Mouse (Mus musculus) olfactory bulb, adult 2 months (tissue): ENCODE data around the gene Hadh.

ENCODE experiments used
- CTCF ChIP-seq: fragments of 200-500 bp; IDR thresholded peaks from 2 replicates; pipeline ENCODE4 v1.5.1; 2012; ENCODE audit warnings: low read depth, mild to moderate bottlenecking, low read length, moderate library complexity; ENCODE audit not compliant: insufficient read depth
- POLR2A ChIP-seq: fragments of 200-500 bp; IDR thresholded peaks from 2 replicates; pipeline ENCODE4 v1.6.1; 2012; ENCODE audit warnings: mild to moderate bottlenecking, low read depth, low read length, moderate library complexity; ENCODE audit not compliant: insufficient read depth

- TF ChIP-seq CTCF, result no peak
- no peak for TF ChIP-seq POLR2A
Observed at GRCm38 (mm10) chr3:131208265-131208891, 63.5 kb downstream of the Hadh start.
